Mouse (Mus musculus) left cerebral cortex, adult 11 months (tissue): ENCODE results near the gene Wnt1.
"Not testable (repeated sequence)": the region's sequence is repeated elsewhere in the genome, so short reads cannot be mapped to it uniquely, and the experiment has no call there.

Experiments used
- DNase-seq: peaks from one replicate; pipeline ENCODE4 v3.0.0; 2022; ENCODE audit warnings: low spot score

Wnt1 gene

GRCm38 (mm10) chr15:98806071-98806808 lies 16.6 kb downstream of the Wnt1 start:
- no peak for DNase-seq

- no peak for DNase-seq
These were observed 17.4 kb downstream of the Wnt1 start for GRCm38 (mm10) chr15:98806809-98807770.

DNA sequence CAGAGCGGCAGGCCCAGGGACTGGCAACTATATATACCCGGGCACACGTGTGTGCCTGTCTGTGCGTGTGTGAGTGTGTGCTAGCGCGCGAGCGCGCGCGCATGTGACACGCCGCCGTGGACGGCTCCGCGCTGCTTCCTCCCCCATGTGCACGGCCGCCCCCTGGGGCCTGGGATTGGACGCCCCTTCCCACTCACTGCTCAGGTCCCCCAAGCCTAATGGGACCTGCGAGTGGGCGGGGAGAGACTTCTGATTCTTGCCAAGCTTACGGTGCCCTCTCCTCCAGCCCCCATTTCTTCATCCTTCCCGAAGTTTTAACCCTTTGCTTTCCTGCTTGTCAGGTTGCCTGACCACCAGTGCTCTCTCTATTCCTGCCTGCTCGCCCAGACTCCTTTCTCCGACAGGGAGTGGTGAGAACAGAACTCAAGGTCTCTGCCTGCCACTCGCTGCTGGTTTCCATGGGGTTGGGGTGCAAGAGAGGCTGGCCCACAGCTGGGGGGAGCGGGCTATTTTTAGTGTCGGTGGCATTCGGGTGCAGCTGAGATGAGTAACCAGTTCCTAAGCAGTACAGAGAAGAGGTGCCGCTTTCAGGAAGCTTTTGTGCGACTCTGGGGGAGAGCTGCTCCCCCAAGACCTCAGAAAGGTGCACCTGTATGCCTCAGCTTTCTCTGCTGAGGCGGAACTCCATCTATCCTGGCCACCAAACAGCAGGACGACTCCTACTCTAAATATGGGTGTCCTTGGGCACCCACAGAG lies 18.4 kb downstream of the Wnt1 start:
- peak; percentile 81 for DNase-seq

DNA sequence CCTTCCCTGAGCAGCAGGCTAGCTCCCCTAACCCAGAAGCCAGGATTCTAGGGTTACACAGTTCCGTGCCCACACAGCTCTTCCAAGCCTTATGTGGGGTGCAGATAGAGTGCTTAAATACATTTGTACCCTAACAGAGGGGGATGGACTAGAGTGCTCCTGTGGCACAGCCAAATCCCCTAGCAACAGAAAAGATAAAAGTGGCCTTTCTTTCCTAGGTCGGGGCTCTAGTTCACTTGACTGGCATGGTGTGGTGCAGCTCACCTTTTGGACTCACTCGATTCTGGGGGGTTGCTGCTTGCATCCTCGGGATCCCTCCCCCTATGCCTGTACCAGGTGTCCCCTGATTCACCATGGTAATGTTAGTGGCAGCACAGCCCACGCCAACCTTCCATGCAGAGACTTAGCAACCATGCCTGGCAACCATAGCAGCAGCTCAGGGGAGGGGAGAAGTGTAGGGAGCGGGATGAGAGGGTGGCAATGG lies 19.0 kb downstream of the Wnt1 start:
- DNase-seq: peak; percentile 87

- DNase-seq: no peak
These were observed 19.7 kb downstream of the Wnt1 start, which contains the start of gene Ddn for GRCm38 (mm10) chr15:98809390-98809789. Ddn (minus strand) TSS chr15:98809490.

DNA sequence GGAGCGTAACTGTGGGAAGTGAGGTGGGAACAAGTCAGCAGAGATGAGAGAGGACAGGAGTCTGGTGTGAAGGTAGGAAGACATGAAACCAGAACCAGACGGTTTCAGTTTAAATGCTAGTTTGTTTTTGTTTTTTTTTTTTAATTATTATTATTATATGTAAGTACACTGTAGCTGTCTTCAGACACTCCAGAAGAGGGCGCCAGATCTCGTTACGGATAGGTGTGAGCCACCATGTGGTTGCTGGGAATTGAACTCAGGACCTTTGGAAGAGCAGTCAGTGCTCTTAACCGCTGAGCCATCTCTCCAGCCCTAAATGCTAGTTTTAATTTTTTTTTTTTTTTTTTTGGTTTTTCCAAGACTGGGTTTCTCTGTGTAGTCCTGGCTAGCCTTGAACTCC lies 20.6 kb downstream of the Wnt1 start:
- not testable (repeated sequence) for DNase-seq

DNA sequence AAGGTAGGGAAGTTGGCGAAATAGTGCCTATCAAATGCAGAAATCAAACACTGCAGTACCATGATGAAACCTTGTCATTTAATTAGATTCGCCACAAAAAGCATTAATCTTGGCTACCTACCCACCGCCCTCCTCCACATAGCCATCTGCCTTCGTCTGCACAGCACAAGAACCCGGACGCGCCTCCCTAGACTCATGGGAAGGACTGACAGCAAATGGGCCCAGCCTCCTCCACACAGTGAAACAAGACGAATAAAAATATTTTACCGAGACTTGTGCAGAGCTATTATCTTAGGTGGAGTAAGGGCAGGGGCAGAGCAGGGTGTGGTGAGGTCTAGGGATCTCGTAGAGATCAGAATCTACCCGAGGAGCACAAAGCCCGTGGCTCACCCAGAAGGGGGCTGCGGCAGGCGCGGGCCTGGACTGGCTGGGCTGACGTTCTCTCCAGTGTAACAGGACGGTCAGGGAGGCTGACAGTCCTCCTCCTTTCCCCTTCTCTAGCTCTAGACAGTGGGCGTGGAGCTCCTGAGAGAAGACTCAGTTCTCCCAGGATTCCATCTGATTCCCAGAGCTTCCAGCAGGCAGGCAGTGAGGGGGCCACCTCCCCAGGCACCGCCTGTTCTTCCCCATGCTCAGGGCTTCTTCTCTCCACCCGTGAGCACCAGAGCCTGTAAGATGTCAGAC lies 23.2 kb downstream of the Wnt1 start:
- DNase-seq: peak; percentile 73

DNA sequence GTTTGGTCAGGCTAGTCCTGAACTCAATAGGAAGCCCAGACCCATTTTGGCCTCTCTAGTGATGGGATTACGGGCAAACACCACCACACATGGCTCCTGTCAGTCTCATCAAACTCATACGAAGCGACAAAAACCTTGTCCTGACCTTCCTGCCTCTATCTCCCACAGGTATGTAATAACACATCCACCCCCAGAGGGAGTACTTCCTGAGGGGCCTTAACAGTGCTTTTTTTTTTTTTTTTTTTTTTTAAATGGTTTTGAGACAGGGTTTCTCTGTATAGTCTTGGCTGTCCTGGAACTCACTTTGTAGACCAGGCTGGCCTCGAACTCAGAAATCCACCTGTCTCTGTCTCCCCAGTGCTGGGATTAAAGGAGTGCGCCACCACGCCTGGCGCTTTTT lies 28.5 kb downstream of the Wnt1 start:
- DNase-seq: no peak

- no peak for DNase-seq
These were observed 31.3 kb downstream of the Wnt1 start for GRCm38 (mm10) chr15:98820937-98821336.

DNA sequence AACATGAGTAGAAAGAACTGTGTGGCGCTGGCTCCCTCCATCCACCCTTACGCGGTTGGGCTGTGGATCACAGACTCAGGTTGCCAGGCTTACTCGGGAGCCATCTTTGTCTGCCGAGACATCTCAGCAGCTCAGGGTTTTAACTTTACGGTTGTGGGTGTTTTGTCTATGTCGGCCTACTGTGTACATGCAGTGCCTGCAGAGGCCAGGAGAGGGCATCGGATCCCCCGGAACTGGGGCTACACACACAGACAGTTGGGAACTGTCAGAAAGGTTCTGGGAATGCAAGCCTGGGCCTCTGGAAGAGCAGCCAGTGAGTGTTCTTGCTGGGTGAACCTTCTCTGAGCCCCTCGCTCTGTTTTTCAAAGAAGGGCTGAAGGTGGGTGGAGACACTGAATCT lies 31.7 kb downstream of the Wnt1 start:
- no peak for DNase-seq

GRCm38 (mm10) chr15:98822147-98822546 lies 32.5 kb downstream of the Wnt1 start:
- no peak for DNase-seq

GRCm38 (mm10) chr15:98823434-98823833 lies 33.8 kb downstream of the Wnt1 start:
- no peak for DNase-seq

DNA sequence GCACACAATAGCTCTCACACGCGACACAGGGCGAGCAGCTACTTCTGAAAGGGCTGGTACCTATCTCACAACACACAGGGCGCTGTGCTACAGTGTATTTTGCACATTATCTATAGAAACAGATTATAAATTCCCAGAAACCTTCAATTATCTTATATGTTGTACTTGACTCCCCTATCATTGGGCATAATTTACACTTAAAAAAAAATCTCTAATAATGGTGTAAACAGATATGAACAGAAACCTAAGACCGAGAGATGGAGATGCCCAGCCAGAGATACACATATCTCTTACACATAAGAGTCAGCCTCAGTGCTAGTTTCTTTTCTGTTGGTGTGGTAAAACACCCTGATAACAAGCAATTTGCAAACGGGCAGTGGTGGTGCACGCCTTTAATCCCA lies 38.0 kb downstream of the Wnt1 start:
- DNase-seq: no peak

DNA sequence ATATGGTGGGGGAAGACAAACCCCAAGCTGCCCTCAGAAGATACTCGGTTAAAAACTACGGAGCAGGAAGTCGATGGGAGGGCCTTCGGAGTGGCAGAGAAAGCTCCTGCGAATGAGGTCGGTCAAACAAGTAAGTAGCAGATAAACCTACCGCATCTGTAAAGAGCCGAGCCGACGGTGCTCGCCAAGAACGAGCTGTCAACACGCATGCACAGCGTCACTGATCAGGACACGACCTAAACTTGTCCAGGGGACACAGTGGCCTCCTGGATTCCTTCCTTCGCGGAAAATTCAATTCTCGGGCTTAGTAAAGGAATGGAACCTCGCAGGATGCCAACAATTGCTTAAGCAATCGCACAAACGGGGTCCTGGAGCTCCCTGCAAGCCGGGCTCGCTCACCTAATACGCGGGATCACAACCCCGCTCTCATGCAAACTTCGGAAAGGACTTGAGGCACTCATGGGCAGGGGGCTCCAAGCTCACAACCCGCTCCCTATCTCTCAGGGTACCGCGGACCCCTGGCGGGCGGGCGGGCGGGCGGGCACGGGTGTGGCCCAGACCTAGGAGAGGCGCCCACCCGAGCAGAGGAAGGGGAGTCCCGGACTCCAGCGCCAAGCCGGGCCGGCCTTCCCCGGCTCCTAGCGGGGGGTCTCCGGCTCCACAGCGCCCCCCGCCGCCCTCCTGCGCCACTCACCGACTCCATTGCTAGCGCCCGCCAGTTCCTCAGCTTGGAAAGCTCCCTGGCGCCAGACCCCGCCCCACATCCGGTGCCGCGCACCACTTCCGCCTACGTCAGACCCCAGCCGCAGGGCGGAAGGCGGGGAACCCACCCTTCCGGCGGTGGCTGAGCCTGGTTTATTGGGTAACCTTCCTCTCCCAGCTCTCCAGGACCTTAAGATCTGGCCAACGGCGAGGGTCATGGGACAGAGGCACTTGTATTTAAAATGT lies 41.4 kb downstream of the Wnt1 start, which contains the start of gene Prkag1:
Gene Prkag1 (minus strand): TSS at position 786 of the 948 bp plus-strand sequence.
- peak; percentile 90 for DNase-seq

- no peak for DNase-seq
These were observed 42.0 kb downstream of the Wnt1 start for GRCm38 (mm10) chr15:98831684-98832035.

DNA sequence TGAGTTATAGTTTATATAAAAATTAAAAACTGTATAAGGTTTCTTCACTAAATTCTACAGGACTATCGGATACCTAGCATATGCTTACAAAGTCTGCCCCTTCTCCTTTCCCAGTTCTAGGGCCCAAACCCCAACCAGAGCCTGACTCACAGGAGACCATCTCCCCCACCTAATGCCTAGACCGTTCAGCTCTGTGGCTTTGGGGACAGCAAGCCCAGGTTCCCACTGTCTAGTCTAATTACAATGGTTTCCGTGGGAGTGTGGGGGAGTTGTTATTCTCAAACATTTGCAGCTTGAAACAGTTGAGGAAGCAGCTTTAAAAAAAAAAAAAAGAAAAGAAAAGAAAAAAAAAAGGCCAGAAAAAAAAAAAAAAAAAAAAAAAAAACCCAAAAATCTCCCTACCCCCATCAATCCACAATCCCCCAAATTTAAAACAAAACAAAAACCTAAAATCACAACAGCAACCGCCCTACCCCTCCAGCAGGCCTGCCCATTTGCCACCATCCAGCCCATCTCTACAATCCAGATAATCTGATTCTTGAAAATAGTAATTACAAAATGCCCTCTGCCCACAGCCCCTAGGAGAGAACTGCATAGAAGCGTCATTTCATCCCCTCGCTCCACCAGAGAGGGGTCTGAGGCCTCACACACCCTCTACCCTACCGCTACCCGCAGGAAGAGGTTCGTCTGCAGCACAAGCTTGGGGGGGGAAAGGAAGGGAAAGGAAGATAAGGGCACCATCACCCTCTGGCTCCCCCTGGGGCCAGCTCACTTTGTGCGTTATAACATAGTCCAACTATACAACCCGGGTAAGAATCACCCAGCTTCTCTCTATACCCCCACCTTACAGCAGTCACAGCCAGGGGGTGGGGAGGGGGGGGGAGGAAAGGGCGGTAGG lies 42.8 kb downstream of the Wnt1 start:
- no peak for DNase-seq

- no peak for DNase-seq
These were observed 43.6 kb downstream of the Wnt1 start for GRCm38 (mm10) chr15:98833281-98833680.

DNA sequence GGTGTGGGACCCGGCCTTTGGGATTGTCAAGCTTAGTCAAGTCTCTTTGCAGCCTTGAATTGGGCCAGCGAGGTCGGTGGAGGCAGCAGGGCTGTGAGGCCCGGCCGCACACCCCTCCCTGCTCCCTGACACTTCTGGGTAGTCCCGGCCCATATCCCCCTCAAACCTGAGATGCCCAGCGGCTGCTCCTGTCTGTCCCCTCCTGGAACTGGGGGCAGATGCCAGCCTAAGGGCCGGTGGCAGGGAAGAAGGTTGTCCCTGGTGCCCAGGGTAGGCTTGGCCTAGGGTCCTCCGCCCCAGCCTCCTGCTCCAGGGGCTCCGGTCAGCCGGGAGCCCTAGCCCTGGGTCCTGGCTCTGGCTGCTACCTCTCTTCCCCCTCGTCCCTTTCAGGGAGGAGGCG lies 44.4 kb downstream of the Wnt1 start:
- DNase-seq: no peak

DNA sequence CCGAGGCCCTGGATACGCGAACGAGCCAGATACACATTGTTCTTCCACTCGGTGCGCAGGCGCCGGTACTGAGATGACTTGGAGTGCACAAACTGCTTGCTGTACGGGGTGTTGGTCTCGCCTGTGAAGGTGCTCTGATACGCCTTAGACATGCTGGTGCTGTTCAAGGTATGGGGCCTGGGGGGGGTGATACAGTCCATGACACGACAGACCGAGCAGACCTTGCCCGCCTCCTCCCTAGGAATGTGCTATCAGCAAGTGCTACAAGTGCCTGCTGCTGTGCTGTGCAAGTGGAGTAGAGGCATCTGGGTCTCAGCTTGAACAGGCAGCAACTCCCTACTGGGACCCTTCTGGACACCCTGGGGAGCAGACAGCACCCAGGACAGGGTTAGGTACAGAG lies 45.6 kb downstream of the Wnt1 start:
- DNase-seq: no peak
